Comparison of ENCODE assay signal across 8 mouse cellular contexts in the genomic region with DNA sequence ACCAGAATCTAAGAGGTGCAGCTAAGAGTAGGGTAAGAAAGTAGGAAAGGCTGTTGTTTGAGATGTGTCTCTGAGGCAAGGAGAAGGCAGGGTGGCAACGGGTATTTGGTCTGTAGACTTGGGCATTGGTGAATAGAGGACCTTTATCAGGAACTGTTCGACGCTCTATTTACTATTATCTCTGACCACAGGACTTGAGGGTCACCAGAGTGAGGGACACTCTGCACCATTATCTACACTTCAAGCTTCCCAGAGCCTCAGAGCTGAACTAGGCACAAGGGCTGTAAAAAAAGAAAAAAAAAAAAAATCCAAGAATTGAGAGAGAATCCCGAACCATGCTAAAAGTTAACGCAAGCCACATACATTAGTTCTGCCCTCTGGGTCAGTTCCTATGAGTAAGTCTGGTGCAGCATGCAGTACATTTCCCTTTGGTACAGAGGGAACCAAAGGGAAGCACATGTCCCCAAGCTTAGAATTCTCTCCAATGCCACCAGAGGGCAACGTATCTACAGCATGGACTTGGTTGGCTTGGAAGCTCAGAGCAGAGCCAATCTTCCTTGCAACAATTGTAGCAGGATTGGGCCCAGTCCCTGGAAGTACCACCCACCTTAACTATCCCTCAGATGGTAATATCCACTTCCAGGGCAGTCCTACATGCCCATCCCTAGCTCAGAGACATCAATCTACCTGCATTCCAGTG. TPM values are rescaled to one million over a fixed set of nuclear protein-coding genes. Genes with fewer than 3 reads are reported as not detected.
DNase-seq lines count a peak whose midpoint lies in the region; ATAC-seq lines count a peak whose summit lies in the region.

No protein-coding gene starts in this region.

- H3K9ac ChIP-seq in kidney, embryonic 16.5 days (replicated peaks; ENCODE audit: low read length) = no peak overlapping the region
- H3K9ac ChIP-seq in liver, embryonic 13.5 days = 0 out of 2 replicates have a peak overlapping the region, but pooled peaks have one; percentile 13
- no peak overlapping the region for H3K9ac ChIP-seq in neural tube, embryonic 11.5 days (ENCODE audit: low read length)

- H3K4me1 ChIP-seq in heart, embryonic 10.5 days = peaks cover 46% of the 10 kb centered on the region
- peaks cover 32% of the 10 kb centered on the region for H3K4me1 ChIP-seq in kidney, embryonic 16.5 days (ENCODE audit: insufficient read depth, low read length)
- peaks cover 59% of the 10 kb centered on the region for H3K4me1 ChIP-seq in liver, embryonic 13.5 days (replicated peaks)
- peaks cover 19% of the 10 kb centered on the region for H3K4me1 ChIP-seq in neural tube, embryonic 11.5 days (ENCODE audit: control insufficient read depth, insufficient read depth, low read length)

- WGBS in heart, embryonic 10.5 days = 25% methylated on average over 6 of the region's 6 CpGs
- WGBS in kidney, embryonic 16.5 days = 40% methylated on average over 6 of the region's 6 CpGs
- WGBS in liver, embryonic 13.5 days (ENCODE audit: insufficient replicate concordance) = 8% methylated on average over 6 of the region's 6 CpGs
- WGBS in neural tube, embryonic 11.5 days = 46% methylated on average over 6 of the region's 6 CpGs

- no peaks in the 10 kb centered on the region for H3K36me3 ChIP-seq in heart, embryonic 10.5 days
- no peaks in the 10 kb centered on the region for H3K36me3 ChIP-seq in kidney, embryonic 16.5 days (ENCODE audit: insufficient read depth, low read length)
- H3K36me3 ChIP-seq in liver, embryonic 13.5 days = no peaks in the 10 kb centered on the region
- no peaks in the 10 kb centered on the region for H3K36me3 ChIP-seq in neural tube, embryonic 11.5 days (ENCODE audit: control insufficient read depth, insufficient read depth, low read length)

- no peaks in the 10 kb centered on the region for H3K9me3 ChIP-seq in heart, embryonic 10.5 days
- no peaks in the 10 kb centered on the region for H3K9me3 ChIP-seq in kidney, embryonic 16.5 days (ENCODE audit: low read length)
- no peaks in the 10 kb centered on the region for H3K9me3 ChIP-seq in liver, embryonic 13.5 days (replicated peaks)
- H3K9me3 ChIP-seq in neural tube, embryonic 11.5 days (ENCODE audit: control insufficient read depth, low read length) = no peaks in the 10 kb centered on the region

- H3K4me2 ChIP-seq in kidney, embryonic 16.5 days (replicated peaks; ENCODE audit: low read depth, low read length) = no peak overlapping the region
- peak overlapping the region; percentile 52 for H3K4me2 ChIP-seq in liver, embryonic 13.5 days
- H3K4me2 ChIP-seq in neural tube, embryonic 11.5 days (ENCODE audit: low read depth) = no peak overlapping the region

- ATAC-seq in kidney, embryonic 16.5 days (ENCODE audit: low FRiP score, low TSS enrichment) = peak; percentile 44; the same call in 1 of the 2 replicates
- peak; percentile 63 for ATAC-seq in liver, embryonic 13.5 days (ENCODE audit: low read depth)
- ATAC-seq in neural tube, embryonic 11.5 days (ENCODE audit: insufficient read depth, low FRiP score, low TSS enrichment) = peak; percentile 53; the same call in 1 of the 2 replicates

- H3K27ac ChIP-seq in heart, embryonic 10.5 days = peak overlapping the region; percentile 54; the same call in 1 of the 2 replicates
- H3K27ac ChIP-seq in kidney, embryonic 16.5 days (ENCODE audit: low read length) = no peak overlapping the region
- H3K27ac ChIP-seq in liver, embryonic 13.5 days = no peak overlapping the region
- H3K27ac ChIP-seq in neural tube, embryonic 11.5 days (ENCODE audit: low read depth, low read length) = no peak overlapping the region

- DNase-seq in CD4-positive, CD25-positive, alpha-beta regulatory T cell, adult 2 months (ENCODE audit: low read depth, low spot score) = peak; percentile 83
- peak; percentile 87 for DNase-seq in R1 (ENCODE audit: low read depth, low spot score)
- DNase-seq in embryo, embryonic 10.5 days (ENCODE audit: low spot score) = peak; percentile 90
- peak; percentile 84 for DNase-seq in heart, embryonic 10.5 days (ENCODE audit: low spot score)
- peak; percentile 45 for DNase-seq in liver, embryonic 13.5 days
- peak; percentile 66 for DNase-seq in neural tube, embryonic 11.5 days (ENCODE audit: low spot score)
- DNase-seq in c-Kit-positive CD71-positive TER-119-positive erythroid progenitor cells, embryonic 14.5 days (ENCODE audit: low spot score) = no peak

- no peak overlapping the region for H3K4me3 ChIP-seq in heart, embryonic 10.5 days
- no peak overlapping the region for H3K4me3 ChIP-seq in kidney, embryonic 16.5 days (ENCODE audit: low read length)
- no peak overlapping the region for H3K4me3 ChIP-seq in liver, embryonic 13.5 days (replicated peaks)
- H3K4me3 ChIP-seq in neural tube, embryonic 11.5 days (ENCODE audit: low read depth, low read length) = no peak overlapping the region

- peaks cover 60% of the 10 kb centered on the region for H3K27me3 ChIP-seq in heart, embryonic 10.5 days (ENCODE audit: insufficient read depth, poor library complexity, severe bottlenecking)
- peaks cover 44% of the 10 kb centered on the region for H3K27me3 ChIP-seq in kidney, embryonic 16.5 days (ENCODE audit: insufficient read depth, low read length)
- peaks cover 65% of the 10 kb centered on the region for H3K27me3 ChIP-seq in liver, embryonic 13.5 days
- H3K27me3 ChIP-seq in neural tube, embryonic 11.5 days (ENCODE audit: control insufficient read depth, insufficient read depth, low read length) = peaks cover 56% of the 10 kb centered on the region

RNA-seq across cellular contexts. Expression of gene Rhebl1, which starts 2.3 kb away (rescaled TPM):
- polyA plus RNA-seq in heart, embryonic 10.5 days (2016; fragmentation: Nextera tagmentation; extraction: Ambion mirVana) = 6.5 and 11.8 TPM in 2 replicates
- 16.7 and 18.3 TPM in 2 replicates for polyA plus RNA-seq in kidney, embryonic 16.5 days (2015; fragmentation: Nextera tagmentation; extraction: Ambion mirVana)
- 4.0 and 4.2 TPM in 2 replicates for polyA plus RNA-seq in liver, embryonic 13.5 days (2015; fragmentation: Nextera tagmentation; extraction: Ambion mirVana)
- 18.9 and 19.8 TPM in 2 replicates for polyA plus RNA-seq in neural tube, embryonic 11.5 days (2014; fragmentation: Nextera tagmentation; extraction: Ambion mirVana)

RNA-seq across cellular contexts. Expression of gene Dhh, which starts 6.3 kb away (rescaled TPM):
- polyA plus RNA-seq in heart, embryonic 10.5 days (2016; fragmentation: Nextera tagmentation; extraction: Ambion mirVana) = 2.9 and 3.0 TPM in 2 replicates
- polyA plus RNA-seq in kidney, embryonic 16.5 days (2015; fragmentation: Nextera tagmentation; extraction: Ambion mirVana) = 1.4 and 1.8 TPM in 2 replicates
- 0.12 and 0.16 TPM in 2 replicates for polyA plus RNA-seq in liver, embryonic 13.5 days (2015; fragmentation: Nextera tagmentation; extraction: Ambion mirVana)
- 0.44 and 2.3 TPM in 2 replicates for polyA plus RNA-seq in neural tube, embryonic 11.5 days (2014; fragmentation: Nextera tagmentation; extraction: Ambion mirVana)

RNA-seq across cellular contexts. Expression of gene Kmt2d, which starts 21.1 kb away (rescaled TPM):
- polyA plus RNA-seq in heart, embryonic 10.5 days (2016; fragmentation: Nextera tagmentation; extraction: Ambion mirVana) = 10.1 and 12.0 TPM in 2 replicates
- polyA plus RNA-seq in kidney, embryonic 16.5 days (2015; fragmentation: Nextera tagmentation; extraction: Ambion mirVana) = 12.4 and 14.1 TPM in 2 replicates
- polyA plus RNA-seq in liver, embryonic 13.5 days (2015; fragmentation: Nextera tagmentation; extraction: Ambion mirVana) = 4.0 and 4.2 TPM in 2 replicates
- polyA plus RNA-seq in neural tube, embryonic 11.5 days (2014; fragmentation: Nextera tagmentation; extraction: Ambion mirVana) = 14.7 and 16.3 TPM in 2 replicates

RNA-seq across cellular contexts. Expression of gene Lmbr1l, which starts 26.0 kb away (rescaled TPM):
- 14.9 and 20.2 TPM in 2 replicates for polyA plus RNA-seq in heart, embryonic 10.5 days (2016; fragmentation: Nextera tagmentation; extraction: Ambion mirVana)
- polyA plus RNA-seq in kidney, embryonic 16.5 days (2015; fragmentation: Nextera tagmentation; extraction: Ambion mirVana) = 17.6 and 18.9 TPM in 2 replicates
- polyA plus RNA-seq in liver, embryonic 13.5 days (2015; fragmentation: Nextera tagmentation; extraction: Ambion mirVana) = 3.2 and 3.9 TPM in 2 replicates
- 7.1 and 8.9 TPM in 2 replicates for polyA plus RNA-seq in neural tube, embryonic 11.5 days (2014; fragmentation: Nextera tagmentation; extraction: Ambion mirVana)

RNA-seq across cellular contexts. Expression of gene Tuba1b, which starts 42.3 kb away (rescaled TPM):
- 1,935 and 2,007 TPM in 2 replicates for polyA plus RNA-seq in heart, embryonic 10.5 days (2016; fragmentation: Nextera tagmentation; extraction: Ambion mirVana)
- polyA plus RNA-seq in kidney, embryonic 16.5 days (2015; fragmentation: Nextera tagmentation; extraction: Ambion mirVana) = 1,826 and 1,900 TPM in 2 replicates
- 1,202 and 1,287 TPM in 2 replicates for polyA plus RNA-seq in liver, embryonic 13.5 days (2015; fragmentation: Nextera tagmentation; extraction: Ambion mirVana)
- 1,967 and 2,051 TPM in 2 replicates for polyA plus RNA-seq in neural tube, embryonic 11.5 days (2014; fragmentation: Nextera tagmentation; extraction: Ambion mirVana)
